Mouse (Mus musculus) neutrophil, adult 5-6 weeks (primary cell): ENCODE measurements around the gene Gsdma. TPM values are rescaled to one million over a fixed set of nuclear protein-coding genes. Genes with fewer than 3 reads are reported as not detected.
"Not testable (repeated sequence)": the region's sequence is repeated elsewhere in the genome, so short reads cannot be mapped to it uniquely, and the experiment has no call there.

ENCODE experiments used
- ATAC-seq: fragments of 151-379, 151-347 bp; 2 replicates; pipeline ENCODE4 v1.8.0; 2017; ENCODE audit warnings: mild to moderate bottlenecking, moderate TSS enrichment; ENCODE audit not compliant: insufficient number of reproducible peaks, poor library complexity, low FRiP score, severe bottlenecking; ENCODE audit errors: extremely low read depth
- total RNA-seq: library from RNA; stranded (forward); fragments of 200-1000 nt; gene quantifications from 2 replicates; pipeline ENCODE4 v1.2.3, GENCODE M21; 2017

Gsdma gene
- not detected in 2 replicates for total RNA-seq

DNA sequence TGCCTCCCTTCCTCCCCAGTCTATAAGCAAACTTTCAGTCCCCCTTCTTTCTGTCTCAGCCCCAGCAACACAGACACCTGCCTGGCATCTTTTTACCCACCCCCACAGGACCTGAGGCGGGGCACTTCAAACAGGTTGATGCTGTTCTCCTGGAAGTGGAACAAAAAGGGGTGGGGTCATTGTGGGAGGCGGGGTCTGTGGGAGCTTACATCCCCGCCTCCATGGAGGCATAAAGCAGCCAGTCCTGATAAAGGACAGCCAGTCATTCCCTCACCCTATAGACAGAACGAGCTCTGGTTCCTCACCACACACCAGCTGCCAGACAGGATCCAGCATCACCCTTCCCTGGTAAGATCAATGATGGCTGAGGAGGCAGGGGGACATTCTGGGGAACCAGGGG, at the start of gene Gsdma:
TSS of gene Gsdma (plus strand) at position 261 of the 400 bp plus-strand sequence.
- no peak for ATAC-seq

DNA sequence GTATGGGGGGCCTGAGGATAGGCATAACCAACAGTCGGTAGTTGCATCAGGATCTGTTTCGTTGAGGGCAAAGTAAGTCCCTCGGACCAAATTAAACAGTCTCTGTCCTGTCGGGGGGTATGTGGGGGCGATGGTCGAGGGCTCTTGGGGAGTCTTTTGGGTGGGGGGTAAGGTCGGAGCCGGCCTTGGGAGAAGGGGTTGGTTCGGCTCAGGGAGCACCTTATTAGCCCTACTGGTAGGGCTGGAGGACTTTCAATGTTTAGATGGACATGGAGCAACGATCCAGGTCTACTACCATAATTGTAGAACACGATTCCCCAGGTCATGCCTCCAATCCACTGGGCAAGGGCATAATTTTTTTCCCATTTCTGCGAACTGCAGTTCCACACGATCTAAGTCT, 43.4 kb upstream of the Gsdma start:
- no peak for ATAC-seq

DNA sequence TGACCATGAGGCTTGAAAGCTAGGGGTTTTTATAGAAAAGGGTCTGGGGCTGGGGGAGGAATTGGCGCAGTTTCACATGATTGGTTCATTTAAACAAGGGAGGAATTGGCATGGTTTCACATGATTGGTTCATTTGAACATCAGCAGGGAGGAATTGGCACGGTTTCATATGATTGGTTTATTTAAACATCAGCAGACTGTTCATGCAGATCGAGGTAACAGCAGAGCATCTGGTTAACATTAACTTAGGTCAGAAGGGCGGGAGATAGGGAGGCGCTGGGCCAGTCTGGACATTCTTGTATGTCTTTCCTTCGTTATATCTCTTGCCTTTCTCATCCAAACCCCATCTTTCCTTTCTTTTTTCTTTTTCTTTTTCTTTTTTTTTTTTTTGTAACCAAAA, 40.2 kb upstream of the Gsdma start:
- ATAC-seq = not testable (repeated sequence)

DNA sequence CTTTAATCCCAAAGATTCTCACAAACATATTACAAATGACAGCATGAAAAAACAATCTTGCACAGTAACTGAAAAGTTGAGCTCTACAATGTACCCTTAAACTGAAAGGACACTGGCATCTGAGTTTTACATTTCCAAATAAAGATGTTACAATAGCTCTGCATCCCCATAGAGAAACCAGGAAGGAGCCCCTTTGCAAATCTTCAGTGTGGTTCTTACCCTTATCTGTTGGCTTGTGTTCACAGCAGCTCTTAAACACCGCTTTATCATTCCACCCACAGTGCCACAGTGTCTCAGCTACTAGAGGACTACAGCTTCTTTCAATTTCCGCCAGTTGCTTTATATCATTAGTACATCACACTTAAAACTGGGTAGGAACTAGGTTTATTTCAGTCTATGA, 39.8 kb upstream of the Gsdma start:
- not testable (repeated sequence) for ATAC-seq

DNA sequence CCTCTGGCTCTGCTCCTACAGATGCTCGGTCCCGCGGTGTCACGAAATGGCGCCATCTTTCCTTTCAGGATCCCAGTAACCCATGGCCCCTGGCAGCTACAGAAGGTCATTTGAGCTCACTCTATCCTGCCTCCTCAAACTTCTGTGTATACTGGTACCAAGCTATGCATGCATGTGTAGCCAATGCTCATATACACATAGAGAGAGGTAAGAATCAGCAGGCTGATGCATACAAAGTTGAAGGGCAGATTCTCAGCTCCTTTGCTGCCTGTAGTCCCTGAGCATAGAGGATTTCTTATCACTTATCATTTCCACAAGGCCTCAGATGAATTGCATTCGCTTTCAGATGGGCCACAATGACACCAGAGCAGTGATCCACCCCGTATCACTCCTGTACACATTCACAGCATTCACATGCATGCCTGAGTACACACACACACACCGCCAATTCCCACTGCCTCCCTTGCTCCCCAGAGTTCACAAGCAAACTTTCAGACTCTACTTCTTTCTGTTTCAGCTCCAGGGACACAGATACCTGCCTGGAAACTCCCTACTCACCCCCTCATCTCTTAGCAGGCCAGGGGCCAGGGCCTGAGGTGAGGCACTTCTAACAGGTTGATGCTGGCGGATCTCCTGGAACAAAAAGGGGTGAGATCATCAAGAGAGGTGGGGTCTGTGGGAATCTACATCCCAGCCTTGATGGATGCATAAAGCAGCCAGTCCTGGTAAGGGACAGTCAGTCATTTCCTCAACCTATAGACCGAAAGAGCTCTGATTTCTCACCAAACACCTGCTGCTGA, 38.3 kb upstream of the Gsdma start, which contains the start of the genes Gm12355 and Gsdma3:
TSS of gene Gm12355 (minus strand) at position 51 of the 800 bp plus-strand sequence.
TSS of gene Gsdma3 (plus strand) at position 750 of the 800 bp plus-strand sequence.
- ATAC-seq = no peak

DNA sequence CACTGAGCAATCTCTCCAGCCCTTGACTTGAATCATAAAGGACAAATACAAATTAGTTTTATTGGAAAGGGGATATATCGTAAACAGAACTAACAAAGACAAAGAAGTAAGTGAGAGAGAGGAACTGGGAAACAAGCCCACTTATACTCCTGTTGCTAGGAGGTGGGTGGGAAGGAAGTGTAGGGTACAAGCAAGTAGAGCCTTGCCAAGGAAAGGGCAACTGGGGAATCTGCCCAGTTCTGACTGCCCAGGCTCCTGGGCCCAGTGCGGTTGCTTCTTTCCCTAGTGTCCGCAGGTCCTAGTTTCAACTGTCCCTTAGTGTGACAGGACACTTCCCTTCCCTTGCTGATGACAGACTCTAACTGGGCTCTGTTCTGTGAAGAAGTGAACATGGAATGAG, 35.4 kb upstream of the Gsdma start:
- ATAC-seq = no peak

DNA sequence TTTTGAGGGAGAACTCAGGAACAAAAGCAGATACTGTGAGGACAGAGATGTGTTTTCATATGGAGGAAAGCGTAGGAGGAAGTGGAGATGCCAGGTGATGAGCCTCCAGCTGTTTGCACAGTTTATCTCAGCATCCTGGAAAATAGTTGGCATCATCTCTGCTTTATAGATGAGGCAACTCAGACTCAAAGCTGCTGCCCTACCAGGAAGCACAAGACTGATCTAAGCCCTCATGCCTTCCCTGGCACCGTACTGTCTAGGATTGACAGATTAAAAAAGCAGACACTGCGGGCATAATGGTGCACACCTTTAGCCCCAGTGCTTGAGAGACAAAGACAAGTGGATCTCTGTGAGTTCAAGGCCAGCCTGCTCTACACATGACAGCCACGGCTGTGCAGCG, 33.5 kb upstream of the Gsdma start:
- ATAC-seq = no peak

DNA sequence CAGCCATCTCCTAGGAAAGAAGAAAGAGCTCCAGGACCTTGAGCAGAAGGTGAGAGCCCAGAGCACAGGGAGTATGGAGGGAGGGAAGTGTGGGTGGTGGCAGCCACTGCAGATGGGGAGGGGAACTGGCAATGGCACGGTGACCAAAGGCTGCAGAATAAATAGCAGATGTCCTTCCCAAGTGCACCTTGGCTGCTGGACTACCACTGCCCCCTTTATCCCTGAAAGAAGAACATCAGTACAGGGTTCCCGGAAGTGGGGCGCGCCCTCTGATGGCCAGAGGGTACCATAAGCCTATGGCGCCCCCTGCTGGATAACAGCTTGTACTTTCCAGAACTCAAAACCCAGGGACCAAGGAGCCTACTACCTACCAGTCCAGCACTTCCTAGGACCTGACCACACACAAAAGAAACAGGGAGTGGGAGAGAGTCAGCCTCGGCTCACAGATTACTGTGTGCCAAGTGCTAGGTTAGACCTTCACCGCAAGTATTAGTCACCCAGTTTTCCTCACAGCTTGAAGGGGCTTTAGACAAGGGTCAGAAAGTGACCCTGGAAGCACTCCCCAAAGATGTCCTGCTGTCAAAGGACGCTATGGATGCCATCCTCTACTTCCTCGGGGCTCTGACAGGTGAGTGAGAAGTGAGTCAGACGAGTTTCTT, 28.7 kb upstream of the Gsdma start:
- ATAC-seq = peak; percentile 90

DNA sequence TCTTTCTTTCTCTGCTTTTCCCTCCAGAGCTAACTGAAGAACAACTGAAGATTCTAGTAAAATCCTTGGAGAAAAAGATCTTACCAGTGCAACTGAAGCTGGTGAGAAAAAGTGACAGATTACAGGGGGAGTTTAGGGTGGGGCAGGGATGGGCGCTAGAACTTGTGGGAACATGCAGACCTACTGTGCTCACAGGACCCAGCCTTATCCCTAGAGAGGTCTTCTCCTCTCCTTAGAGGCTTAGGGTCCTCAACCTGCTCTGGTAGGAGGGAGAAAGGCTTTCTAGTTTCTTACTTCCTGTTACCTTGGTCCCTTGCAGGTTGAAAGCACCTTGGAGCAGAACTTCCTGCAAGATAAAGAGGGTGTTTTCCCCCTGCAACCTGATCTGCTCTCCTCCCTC, 26.6 kb upstream of the Gsdma start:
- no peak for ATAC-seq

DNA sequence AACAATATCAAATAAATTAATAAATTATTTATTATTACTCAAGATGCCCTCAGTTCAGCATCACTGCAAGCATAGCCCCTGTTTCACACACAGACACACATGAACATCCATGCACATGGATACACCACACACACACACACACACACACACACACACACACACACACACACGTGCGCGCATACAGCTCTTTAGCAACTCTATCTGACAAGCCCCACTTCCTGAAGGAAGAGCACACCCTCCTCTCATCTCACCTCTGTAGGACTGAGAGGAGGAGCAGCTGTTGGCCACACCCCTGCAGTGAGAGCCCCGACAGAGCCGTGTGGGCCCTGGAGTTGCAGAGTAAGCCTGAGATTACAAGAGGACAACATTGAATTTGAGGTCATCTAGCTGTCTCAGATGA, 24.1 kb upstream of the Gsdma start:
- no peak for ATAC-seq

DNA sequence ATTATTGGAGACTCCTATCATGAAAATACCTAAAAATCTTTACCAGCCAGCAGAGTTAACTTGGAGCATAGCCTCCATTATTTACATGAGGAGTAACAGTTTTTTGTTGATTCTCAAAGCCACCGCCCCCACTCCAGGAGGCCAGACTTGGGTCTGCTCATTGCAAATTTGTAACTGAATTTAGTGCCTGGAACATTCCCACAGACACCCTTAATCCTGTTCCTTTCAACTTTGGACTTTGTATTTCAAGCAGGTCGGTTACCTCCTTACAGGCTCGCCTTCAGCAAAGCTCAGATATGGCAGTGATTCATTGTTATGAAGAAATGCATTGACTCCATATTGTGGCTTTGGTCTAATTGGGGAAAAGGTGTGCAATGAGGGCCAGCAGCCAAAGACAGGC, 19.4 kb upstream of the Gsdma start:
- ATAC-seq = no peak

DNA sequence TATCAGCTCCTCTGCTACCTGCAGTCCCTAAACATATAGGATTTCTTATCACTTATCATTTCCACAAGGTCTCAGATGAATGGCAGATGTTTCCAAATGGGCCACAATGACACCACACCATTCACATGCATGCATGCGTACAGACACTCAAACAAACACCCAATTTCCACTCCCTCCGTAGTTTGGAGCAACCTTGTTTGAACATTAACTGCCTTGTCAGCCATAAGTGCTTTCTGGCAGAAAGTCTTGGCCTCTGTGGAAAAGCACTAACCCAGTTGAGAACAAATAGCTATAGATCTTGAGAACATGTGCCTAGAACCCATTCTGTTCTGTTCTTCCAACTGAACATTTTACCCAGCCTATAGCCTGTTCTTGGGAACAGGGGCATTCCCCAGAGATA, 18.2 kb upstream of the Gsdma start:
- ATAC-seq = no peak

DNA sequence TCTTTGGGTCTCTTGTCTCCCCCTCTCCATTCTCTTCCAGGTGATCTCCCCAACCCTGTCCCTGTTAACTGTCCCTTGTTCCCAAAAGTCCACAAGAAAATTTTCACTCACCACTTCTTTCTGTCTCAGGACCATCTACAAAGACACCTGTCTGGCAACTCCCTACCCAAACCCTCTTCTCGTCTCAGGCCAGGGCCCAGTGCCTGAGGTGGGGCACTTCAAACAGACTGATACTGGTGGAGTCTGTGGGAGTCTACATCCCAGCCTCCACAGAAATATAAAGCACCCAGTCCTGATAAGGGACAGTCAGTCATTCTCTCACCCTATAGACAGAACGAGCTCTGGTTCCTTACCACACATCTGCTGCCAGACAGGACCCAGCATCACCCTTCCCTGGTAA, 17.7 kb upstream of the Gsdma start, which contains the start of gene Gsdma2:
TSS of gene Gsdma2 (plus strand) at position 301 of the 400 bp plus-strand sequence.
- ATAC-seq = no peak

DNA sequence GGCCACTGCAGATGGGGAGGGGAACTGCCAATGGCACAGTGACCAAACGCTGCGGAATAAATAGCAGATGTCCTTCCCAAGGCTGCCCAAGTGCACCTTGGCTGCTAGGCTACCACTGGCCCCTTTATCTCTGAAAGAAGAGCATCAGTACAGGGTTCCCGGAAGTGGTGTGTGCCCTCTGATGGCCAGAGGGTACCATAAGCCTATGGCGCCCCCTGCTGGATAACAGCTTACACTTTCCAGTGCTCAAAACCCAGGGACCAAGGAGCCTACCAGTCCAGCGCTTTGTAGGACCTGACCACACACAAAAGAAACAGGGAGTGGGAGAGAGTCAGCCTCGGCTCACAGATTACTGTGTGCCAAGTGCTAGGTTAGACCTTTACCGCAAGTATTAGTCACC, 9.1 kb upstream of the Gsdma start:
- peak; percentile 75; the same call in 1 of the 2 replicates for ATAC-seq

DNA sequence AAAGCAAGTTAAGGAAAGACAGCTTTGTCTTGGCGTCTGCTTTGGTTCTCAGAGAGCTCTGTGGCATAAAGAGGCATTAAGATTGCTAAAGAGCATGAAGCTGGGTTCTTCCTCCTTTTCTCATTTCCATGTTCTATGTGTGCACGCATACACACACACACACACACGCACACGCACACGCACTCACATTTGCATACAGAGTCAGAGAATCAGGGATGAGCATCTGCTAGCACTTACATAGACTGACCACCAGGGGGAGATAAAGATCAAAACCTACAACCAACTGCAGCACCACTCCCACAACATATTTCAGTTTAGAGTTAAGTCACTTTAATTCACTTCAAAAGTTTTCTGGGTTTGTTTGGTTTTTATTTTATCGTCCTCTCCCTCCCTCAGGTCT, 3.6 kb upstream of the Gsdma start:
- peak; percentile 92 for ATAC-seq

DNA sequence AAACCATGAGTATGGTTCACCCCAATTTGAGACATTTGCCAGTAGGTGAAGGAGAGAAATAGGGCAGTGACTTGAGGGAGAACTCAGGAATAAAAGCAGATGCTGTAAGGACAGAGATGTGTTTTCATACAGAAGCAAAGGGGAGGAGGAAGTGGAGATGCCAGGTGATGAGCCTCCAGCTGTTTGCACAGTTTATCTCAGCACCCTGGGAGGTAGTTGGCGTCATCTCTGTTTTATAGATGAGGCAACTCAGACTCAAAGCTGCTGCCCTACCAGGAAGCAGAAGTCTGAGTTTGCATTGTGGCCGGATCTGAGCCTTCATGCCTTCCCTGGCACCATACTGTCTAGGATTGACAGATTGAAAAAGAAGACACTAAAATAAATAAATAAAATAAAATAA, 4.8 kb downstream of the Gsdma start:
- no peak for ATAC-seq

DNA sequence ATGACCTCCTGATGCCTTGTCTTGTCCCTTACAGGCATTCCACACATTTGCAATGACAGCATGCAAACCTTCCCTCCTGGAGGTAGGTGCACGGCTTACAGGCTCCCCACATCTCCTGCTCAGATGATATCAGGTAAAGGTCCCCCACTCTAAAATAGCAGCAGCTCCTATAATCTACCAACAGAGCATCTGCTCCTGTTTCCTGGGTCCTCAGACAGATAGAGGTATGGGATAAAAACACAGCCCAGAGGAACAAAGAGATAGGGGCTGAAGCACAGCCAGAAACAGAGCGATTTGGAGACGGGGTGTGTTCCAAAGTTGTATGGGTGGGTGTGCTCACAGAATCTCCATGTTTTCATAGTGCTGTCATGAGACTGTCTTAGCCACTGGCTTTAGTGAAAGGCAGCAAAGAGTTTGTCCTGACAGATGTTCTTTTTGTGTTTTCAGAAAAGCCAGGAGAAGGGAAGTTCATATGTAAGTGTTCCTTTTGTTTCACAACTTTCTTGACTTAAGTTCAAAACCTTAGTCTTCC, 7.2 kb downstream of the Gsdma start:
- ATAC-seq = no peak

DNA sequence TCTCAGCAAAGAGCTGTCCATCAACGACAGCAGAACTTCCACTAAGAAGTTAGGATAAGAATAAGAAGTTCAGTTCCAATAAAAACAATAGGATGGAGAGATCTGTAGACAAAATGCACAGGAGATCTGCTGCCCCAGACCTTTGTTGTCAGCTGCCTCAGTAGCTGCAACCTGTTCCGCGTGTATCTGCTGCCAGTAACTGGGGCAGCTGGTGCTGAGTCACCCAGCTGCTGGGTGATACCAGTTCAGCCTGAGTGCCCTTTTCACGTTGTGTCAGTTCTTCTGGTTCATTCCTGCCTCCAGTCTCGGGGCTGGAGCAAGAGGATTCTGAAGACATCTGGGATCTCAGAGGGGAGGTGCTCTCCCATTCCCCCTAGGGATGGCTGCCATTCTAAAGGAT, 7.7 kb downstream of the Gsdma start:
- no peak for ATAC-seq

DNA sequence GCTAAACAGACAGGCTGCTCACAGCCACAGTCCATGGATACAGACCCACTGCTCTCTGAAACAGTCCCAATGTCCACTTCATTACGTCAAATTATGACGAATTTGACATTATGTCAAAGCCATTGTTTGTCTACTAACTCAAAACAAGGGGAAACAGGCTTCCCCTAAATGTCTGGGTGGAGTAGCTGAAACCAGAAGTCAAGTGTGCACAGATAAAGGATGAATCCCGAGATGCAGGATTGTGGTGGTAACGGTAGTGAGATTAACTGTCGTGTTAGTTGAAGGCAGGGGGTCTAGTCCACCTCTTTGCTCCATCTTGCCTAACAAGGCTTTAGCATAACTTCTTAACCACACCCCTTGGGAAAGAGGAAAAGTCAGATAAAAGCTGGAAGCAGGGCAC, 8.3 kb downstream of the Gsdma start:
- no peak for ATAC-seq

DNA sequence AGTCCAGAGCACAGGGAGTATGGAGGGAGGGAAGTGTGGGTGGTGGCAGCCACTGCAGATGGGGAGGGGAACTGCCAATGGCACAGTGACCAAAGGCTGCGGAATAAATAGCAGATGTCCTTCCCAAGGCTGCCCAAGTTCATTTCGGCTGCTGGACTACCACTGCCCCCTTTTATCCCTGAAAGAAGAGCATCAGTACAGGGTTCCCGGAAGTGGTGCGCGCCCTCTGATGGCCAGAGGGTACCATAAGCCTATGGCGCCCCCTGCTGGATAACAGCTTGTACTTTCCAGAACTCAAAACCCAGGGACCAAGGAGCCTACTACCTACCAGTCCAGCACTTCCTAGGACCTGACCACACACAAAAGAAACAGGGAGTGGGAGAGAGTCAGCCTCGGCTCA, 9.0 kb downstream of the Gsdma start:
- ATAC-seq = peak; percentile 86
